Mouse (Mus musculus) midbrain, embryonic 14.5 days (tissue): Measurements from ENCODE around the gene Pcdh15. TPM values are rescaled to one million over a fixed set of nuclear protein-coding genes. Genes with fewer than 3 reads are reported as not detected.

Experiments used
- ATAC-seq: fragments of 200-750 bp; cut with Nextera tagmentation; 2 replicates; pipeline ENCODE4 v1.8.0; 2017; ENCODE audit warnings: moderate number of reproducible peaks, moderate library complexity; ENCODE audit not compliant: low FRiP score, low TSS enrichment
- DNase-seq: peaks from one replicate; pipeline ENCODE4 v3.0.0-alpha.2; 2015
- H3K27ac ChIP-seq: fragments of 300-500 bp; sonication (generic); replicated peaks from 2 replicates; pipeline ENCODE4 v1.5.1; 2014; ENCODE audit warnings: mild to moderate bottlenecking, low read depth, low read length, moderate library complexity
- H3K27me3 ChIP-seq: fragments of 300-500 bp; sonication (generic); 2 replicates; pipeline ENCODE4 v1.6.1; 2014; ENCODE audit warnings: low read length, control low read depth, mixed read lengths; ENCODE audit not compliant: control insufficient read depth, insufficient read depth
- H3K36me3 ChIP-seq: fragments of 300-500 bp; sonication (generic); 2 replicates; pipeline ENCODE4 v1.6.1; 2014; ENCODE audit warnings: low read length, control low read depth; ENCODE audit not compliant: control insufficient read depth, insufficient read depth
- H3K4me1 ChIP-seq: fragments of 300-500 bp; sonication (generic); 2 replicates; pipeline ENCODE4 v1.6.1; 2014; ENCODE audit warnings: mild to moderate bottlenecking, antibody characterized with exemption, low read length, control low read depth; ENCODE audit not compliant: control insufficient read depth, insufficient read depth
- H3K4me2 ChIP-seq: fragments of 300-500 bp; sonication (generic); 2 replicates; pipeline ENCODE4 v1.6.1; 2014; ENCODE audit warnings: mild to moderate bottlenecking, low read length, moderate library complexity
- H3K4me3 ChIP-seq: fragments of 300-500 bp; sonication (generic); replicated peaks from 2 replicates; pipeline ENCODE4 v1.5.1; 2014; ENCODE audit warnings: low read depth, low read length
- H3K9ac ChIP-seq: fragments of 300-500 bp; sonication (generic); replicated peaks from 2 replicates; pipeline ENCODE4 v1.6.1; 2014; ENCODE audit warnings: mild to moderate bottlenecking, low read length, moderate library complexity
- H3K9me3 ChIP-seq: fragments of 300-500 bp; sonication (generic); 2 replicates; pipeline ENCODE4 v1.6.1; 2016; ENCODE audit warnings: low read length, control low read depth, mixed read lengths; ENCODE audit not compliant: control insufficient read depth
- WGBS: fragments of 180-500 bp; shearing (Covaris S2); extraction: QIAGEN DNeasy Blood & Tissue Kit; methylation state at CpG from one replicate; pipeline ENCODE4 v1.1.7; 2014; 5-methylcytosine and 5-hydroxymethylcytosine counted together
- polyA plus RNA-seq: library from polyadenylated mRNA; unstranded; fragments of >200 nt; fragmentation: Nextera tagmentation; extraction: Ambion mirVana; gene quantifications from 2 replicates; pipeline ENCODE4 v1.2.1, GENCODE M21; 2014

Pcdh15 gene
- polyA plus RNA-seq, 1 experiment from 2014 or later: 10.4 TPM

GRCm38 (mm10) chr10:74339247-74340160 lies 1240.4 kb downstream of the Pcdh15 start:
- Histone ChIP-seq H3K4me3 (no peak overlapping the region), H3K9me3 (no peaks in the 10 kb centered on the region), H3K36me3 (no peaks in the 10 kb centered on the region), H3K27ac (no peak overlapping the region), H3K27me3 (no peaks in the 10 kb centered on the region), H3K4me2 (no peak overlapping the region), H3K4me1 (no peaks in the 10 kb centered on the region), H3K9ac (no peak overlapping the region)
- 81% methylated on average over 3 of the region's 3 CpGs for WGBS
- ATAC-seq (no peak), DNase-seq (no peak)

- Histone ChIP-seq H3K4me3 (no peak overlapping the region), H3K27me3 (no peaks in the 10 kb centered on the region), H3K36me3 (no peaks in the 10 kb centered on the region), H3K4me2 (no peak overlapping the region), H3K9ac (no peak overlapping the region), H3K27ac (no peak overlapping the region), H3K9me3 (no peaks in the 10 kb centered on the region), H3K4me1 (no peaks in the 10 kb centered on the region)
- DNase-seq: no peak
- ATAC-seq: no peak
- whole genome bisulfite sequencing: 70% methylated on average over 5 of the region's 5 CpGs
Measured at GRCm38 (mm10) chr10:74359526-74359925, 1260.4 kb downstream of the Pcdh15 start.

GRCm38 (mm10) chr10:74378697-74379096 lies 1279.6 kb downstream of the Pcdh15 start:
- DNase-seq: no peak
- no peak overlapping the region for H3K27ac ChIP-seq

GRCm38 (mm10) chr10:74379276-74380134 lies 1280.4 kb downstream of the Pcdh15 start:
- H3K27me3 ChIP-seq: no peaks in the 10 kb centered on the region
- no peak overlapping the region for H3K27ac ChIP-seq
- ATAC-seq (no peak), DNase-seq (peak; percentile 9)
- H3K9ac ChIP-seq: no peak overlapping the region
- no peaks in the 10 kb centered on the region for H3K9me3 ChIP-seq
- no peak overlapping the region for H3K4me3 ChIP-seq
- 66% methylated on average over 7 of the region's 7 CpGs for WGBS
- H3K4me2 ChIP-seq: no peak overlapping the region
- H3K36me3 ChIP-seq: no peaks in the 10 kb centered on the region
- no peaks in the 10 kb centered on the region for H3K4me1 ChIP-seq

More at GRCm38 (mm10) chr10:74378697-74379096, 1279.6 kb downstream of the Pcdh15 start:
- no peak overlapping the region for H3K4me3 ChIP-seq
- no peak overlapping the region for H3K4me2 ChIP-seq
- WGBS: 96% methylated on average over 1 of the region's 1 CpGs
- no peak overlapping the region for H3K9ac ChIP-seq
- no peaks in the 10 kb centered on the region for H3K27me3 ChIP-seq
- ATAC-seq: no peak
- no peaks in the 10 kb centered on the region for H3K4me1 ChIP-seq
- H3K36me3 ChIP-seq: no peaks in the 10 kb centered on the region
- no peaks in the 10 kb centered on the region for H3K9me3 ChIP-seq

GRCm38 (mm10) chr10:74387538-74388499 lies 1288.7 kb downstream of the Pcdh15 start:
- no peak overlapping the region for H3K4me3 ChIP-seq
- no peaks in the 10 kb centered on the region for H3K4me1 ChIP-seq
- no peaks in the 10 kb centered on the region for H3K27me3 ChIP-seq
- WGBS: 70% methylated on average over 10 of the region's 10 CpGs
- peak; percentile 40; the same call in 1 of the 2 replicates for ATAC-seq
- no peak overlapping the region for H3K27ac ChIP-seq
- H3K9ac ChIP-seq: no peak overlapping the region
- no peaks in the 10 kb centered on the region for H3K36me3 ChIP-seq
- H3K4me2 ChIP-seq: no peak overlapping the region
- H3K9me3 ChIP-seq: no peaks in the 10 kb centered on the region
- peak; percentile 24 for DNase-seq

GRCm38 (mm10) chr10:74403111-74403510 lies 1304.0 kb downstream of the Pcdh15 start:
- Histone ChIP-seq H3K27ac (no peak overlapping the region), H3K4me1 (no peaks in the 10 kb centered on the region), H3K36me3 (no peaks in the 10 kb centered on the region), H3K27me3 (no peaks in the 10 kb centered on the region), H3K4me2 (no peak overlapping the region), H3K4me3 (no peak overlapping the region), H3K9ac (no peak overlapping the region), H3K9me3 (no peaks in the 10 kb centered on the region)
- WGBS: 87% methylated on average over 8 of the region's 8 CpGs
- no peak for ATAC-seq
- DNase-seq: no peak

- no peaks in the 10 kb centered on the region for H3K9me3 ChIP-seq
- no peak overlapping the region for H3K4me3 ChIP-seq
- 61% methylated on average over 3 of the region's 3 CpGs for WGBS
- ATAC-seq: no peak
- no peak overlapping the region for H3K9ac ChIP-seq
- no peak overlapping the region for H3K27ac ChIP-seq
- no peak for DNase-seq
- no peaks in the 10 kb centered on the region for H3K27me3 ChIP-seq
- H3K36me3 ChIP-seq: no peaks in the 10 kb centered on the region
- no peaks in the 10 kb centered on the region for H3K4me1 ChIP-seq
- no peak overlapping the region for H3K4me2 ChIP-seq
Measured at GRCm38 (mm10) chr10:74414021-74414420, 1314.9 kb downstream of the Pcdh15 start.

GRCm38 (mm10) chr10:74414945-74415344 lies 1315.8 kb downstream of the Pcdh15 start:
- H3K9ac ChIP-seq: no peak overlapping the region
- no peaks in the 10 kb centered on the region for H3K36me3 ChIP-seq
- no peaks in the 10 kb centered on the region for H3K27me3 ChIP-seq
- H3K27ac ChIP-seq: no peak overlapping the region
- no peak overlapping the region for H3K4me2 ChIP-seq
- WGBS: 65% methylated on average over 1 of the region's 1 CpGs
- no peak for DNase-seq
- no peaks in the 10 kb centered on the region for H3K9me3 ChIP-seq
- H3K4me3 ChIP-seq: no peak overlapping the region
- ATAC-seq: no peak
- no peaks in the 10 kb centered on the region for H3K4me1 ChIP-seq
